Mouse (Mus musculus) megakaryocyte, embryonic 14.5 days (primary cell): ENCODE data around the gene Igf1r. TPM values are rescaled to one million over a fixed set of nuclear protein-coding genes. Genes with fewer than 3 reads are reported as not detected.

Source experiments
- H3K27me3 ChIP-seq: replicated peaks from 2 replicates; pipeline ENCODE3; 2012; ENCODE audit warnings: inconsistent platforms
- H3K36me3 ChIP-seq: replicated peaks from 2 replicates; pipeline ENCODE3; 2012; ENCODE audit warnings: low read length, inconsistent platforms, mixed read lengths
- H3K4me1 ChIP-seq: 2 replicates; pipeline ENCODE4 v1.6.1; 2012; ENCODE audit warnings: inconsistent platforms
- H3K4me3 ChIP-seq: replicated peaks from 2 replicates; pipeline ENCODE3; 2012; ENCODE audit warnings: moderate library complexity, mild to moderate bottlenecking, inconsistent platforms
- H3K9me3 ChIP-seq: 2 replicates; pipeline ENCODE4 v1.6.1; 2012; ENCODE audit warnings: inconsistent platforms
- FLI1 ChIP-seq: IDR thresholded peaks from 2 replicates; pipeline ENCODE4 v1.6.1; 2012; ENCODE audit warnings: low read length, inconsistent platforms, mixed read lengths
- GATA1 ChIP-seq: IDR thresholded peaks from 3 replicates; pipeline ENCODE4 v1.6.1; 2012; ENCODE audit warnings: mixed read lengths, low read length, inconsistent platforms, borderline replicate concordance
- polyA plus RNA-seq: library from polyadenylated mRNA; stranded (reverse); fragments of >175 nt; gene quantifications from 2 replicates; pipeline ENCODE4 v1.2.3, GENCODE M21; 2012; ENCODE audit warnings: low replicate concordance; ENCODE audit not compliant: insufficient read depth

Gene Igf1r
- polyA plus RNA-seq, 1 experiment, result 8.7 TPM

GRCm38 (mm10) chr7:68087496-68087895 is 134.9 kb downstream of the Igf1r start:
- no peak for TF ChIP-seq GATA1
- no peak for TF ChIP-seq FLI1
- Histone ChIP-seq H3K4me1 (peaks cover 82% of the 10 kb centered on the region), H3K36me3 (peaks cover 40% of the 10 kb centered on the region), H3K27me3 (no peaks in the 10 kb centered on the region), H3K9me3 (no peaks in the 10 kb centered on the region), H3K4me3 (no peak overlapping the region)

GRCm38 (mm10) chr7:68088825-68089224 is 136.2 kb downstream of the Igf1r start:
- no peak overlapping the region for H3K4me3 ChIP-seq
- TF ChIP-seq FLI1 (no peak), GATA1 (no peak)
- H3K36me3 ChIP-seq, result peaks cover 52% of the 10 kb centered on the region
- peaks cover 78% of the 10 kb centered on the region for H3K4me1 ChIP-seq
- H3K27me3 ChIP-seq, result no peaks in the 10 kb centered on the region
- H3K9me3 ChIP-seq, result no peaks in the 10 kb centered on the region

GRCm38 (mm10) chr7:68089725-68090124 is 137.1 kb downstream of the Igf1r start:
- peaks cover 77% of the 10 kb centered on the region for H3K4me1 ChIP-seq
- TF ChIP-seq FLI1, result no peak
- TF ChIP-seq GATA1, result no peak
- no peak overlapping the region for H3K4me3 ChIP-seq
- no peaks in the 10 kb centered on the region for H3K27me3 ChIP-seq
- peaks cover 3% of the 10 kb centered on the region; the same call in 1 of the 2 replicates for H3K9me3 ChIP-seq
- peaks cover 61% of the 10 kb centered on the region for H3K36me3 ChIP-seq

- no peaks in the 10 kb centered on the region for H3K27me3 ChIP-seq
- TF ChIP-seq GATA1 (no peak), FLI1 (no peak)
- H3K4me1 ChIP-seq, result peaks cover 75% of the 10 kb centered on the region
- no peak overlapping the region for H3K4me3 ChIP-seq
- peaks cover 5% of the 10 kb centered on the region; the same call in 1 of the 2 replicates for H3K9me3 ChIP-seq
- H3K36me3 ChIP-seq, result peaks cover 66% of the 10 kb centered on the region
Observed at GRCm38 (mm10) chr7:68090576-68090975, 137.9 kb downstream of the Igf1r start.

- peaks cover 71% of the 10 kb centered on the region for H3K4me1 ChIP-seq
- no peaks in the 10 kb centered on the region for H3K27me3 ChIP-seq
- H3K36me3 ChIP-seq, result peaks cover 84% of the 10 kb centered on the region
- no peak for TF ChIP-seq FLI1
- no peak for TF ChIP-seq GATA1
- H3K4me3 ChIP-seq, result no peak overlapping the region
- H3K9me3 ChIP-seq, result peaks cover 5% of the 10 kb centered on the region; the same call in 1 of the 2 replicates
Observed at GRCm38 (mm10) chr7:68092304-68092978, 139.8 kb downstream of the Igf1r start.

- TF ChIP-seq GATA1, result no peak
- no peak for TF ChIP-seq FLI1
- H3K4me1 ChIP-seq, result peaks cover 60% of the 10 kb centered on the region
- peaks cover 5% of the 10 kb centered on the region; the same call in 1 of the 2 replicates for H3K9me3 ChIP-seq
- no peaks in the 10 kb centered on the region for H3K27me3 ChIP-seq
- H3K4me3 ChIP-seq, result no peak overlapping the region
- peaks cover 89% of the 10 kb centered on the region for H3K36me3 ChIP-seq
Observed at GRCm38 (mm10) chr7:68093817-68094216, 141.2 kb downstream of the Igf1r start.

GRCm38 (mm10) chr7:68095574-68095973 is 142.9 kb downstream of the Igf1r start:
- peaks cover 53% of the 10 kb centered on the region for H3K4me1 ChIP-seq
- no peak for TF ChIP-seq GATA1
- no peak for TF ChIP-seq FLI1

GRCm38 (mm10) chr7:68096411-68096810 is 143.8 kb downstream of the Igf1r start:
- H3K36me3 ChIP-seq, result peaks cover 79% of the 10 kb centered on the region
- peaks cover 60% of the 10 kb centered on the region for H3K4me1 ChIP-seq
- TF ChIP-seq FLI1, result no peak
- no peak for TF ChIP-seq GATA1
- H3K4me3 ChIP-seq, result no peak overlapping the region
- no peaks in the 10 kb centered on the region for H3K27me3 ChIP-seq
- peaks cover 5% of the 10 kb centered on the region; the same call in 1 of the 2 replicates for H3K9me3 ChIP-seq

More at GRCm38 (mm10) chr7:68095574-68095973, 142.9 kb downstream of the Igf1r start:
- H3K27me3 ChIP-seq, result no peaks in the 10 kb centered on the region
- peaks cover 87% of the 10 kb centered on the region for H3K36me3 ChIP-seq
- peaks cover 5% of the 10 kb centered on the region; the same call in 1 of the 2 replicates for H3K9me3 ChIP-seq
- no peak overlapping the region for H3K4me3 ChIP-seq

GRCm38 (mm10) chr7:68097081-68097836 is 144.6 kb downstream of the Igf1r start:
- TF ChIP-seq GATA1, result no peak
- TF ChIP-seq FLI1, result no peak
- peaks cover 74% of the 10 kb centered on the region for H3K36me3 ChIP-seq
- H3K9me3 ChIP-seq, result peaks cover 5% of the 10 kb centered on the region; the same call in 1 of the 2 replicates
- no peaks in the 10 kb centered on the region for H3K27me3 ChIP-seq
- no peak overlapping the region for H3K4me3 ChIP-seq
- peaks cover 56% of the 10 kb centered on the region for H3K4me1 ChIP-seq

- TF ChIP-seq FLI1, result no peak
- TF ChIP-seq GATA1, result no peak
- H3K9me3 ChIP-seq, result peaks cover 5% of the 10 kb centered on the region; the same call in 1 of the 2 replicates
- no peak overlapping the region for H3K4me3 ChIP-seq
- H3K36me3 ChIP-seq, result peaks cover 66% of the 10 kb centered on the region
- no peaks in the 10 kb centered on the region for H3K27me3 ChIP-seq
- H3K4me1 ChIP-seq, result peaks cover 58% of the 10 kb centered on the region
Observed at GRCm38 (mm10) chr7:68098098-68098497, 145.5 kb downstream of the Igf1r start.
